Mouse (Mus musculus): ENCODE results near the gene Skint5. TPM values are rescaled to one million over a fixed set of nuclear protein-coding genes. Genes with fewer than 3 reads are reported as not detected.
"Not testable (repeated sequence)": the region's sequence is repeated elsewhere in the genome, so short reads cannot be mapped to it uniquely, and the experiment has no call there.

Skint5 gene
- polyA plus RNA-seq (2015; fragmentation: Nextera tagmentation; extraction: Ambion mirVana) = not detected in 2 replicates

DNA sequence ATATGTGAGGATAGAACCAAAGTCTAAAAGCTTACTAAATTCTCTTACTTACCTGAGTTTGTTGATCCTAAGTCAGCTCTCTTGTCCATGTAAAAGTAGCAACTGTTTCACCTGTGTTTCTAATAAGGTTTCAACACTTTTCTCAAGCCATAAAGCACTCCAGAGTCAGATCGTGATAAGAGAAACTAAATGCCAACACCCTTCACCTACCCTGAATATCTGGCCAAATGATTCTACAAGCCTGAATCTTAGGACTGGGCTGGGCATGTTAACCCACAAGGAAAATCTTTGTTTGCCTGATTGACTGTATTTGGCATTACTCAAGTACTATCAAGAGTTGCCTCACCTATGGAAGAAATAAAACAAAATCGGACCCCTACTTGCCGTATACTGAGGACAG lies at the start of gene Skint5:
Skint5 (minus strand) TSS at position 101 of the 400 bp plus-strand sequence.
- no peak within 1 kb of the TSS for H3K4me3 ChIP-seq
- H3K27ac ChIP-seq = no peak within 1 kb of the TSS
- no peak within 1 kb of the TSS for H3K9ac ChIP-seq
- no peaks in the 10 kb centered on the region for H3K27me3 ChIP-seq
- no peak for ATAC-seq (ENCODE audit: borderline replicate concordance, extremely low read depth, low FRiP score, low TSS enrichment)
- no peaks in the 10 kb centered on the region for H3K36me3 ChIP-seq
- no peak within 1 kb of the TSS for H3K4me2 ChIP-seq
- 83% methylated on average over 3 of the region's 3 CpGs for WGBS
- no peaks in the 10 kb centered on the region for H3K9me3 ChIP-seq
- H3K4me1 ChIP-seq = no peaks in the 10 kb centered on the region

DNA sequence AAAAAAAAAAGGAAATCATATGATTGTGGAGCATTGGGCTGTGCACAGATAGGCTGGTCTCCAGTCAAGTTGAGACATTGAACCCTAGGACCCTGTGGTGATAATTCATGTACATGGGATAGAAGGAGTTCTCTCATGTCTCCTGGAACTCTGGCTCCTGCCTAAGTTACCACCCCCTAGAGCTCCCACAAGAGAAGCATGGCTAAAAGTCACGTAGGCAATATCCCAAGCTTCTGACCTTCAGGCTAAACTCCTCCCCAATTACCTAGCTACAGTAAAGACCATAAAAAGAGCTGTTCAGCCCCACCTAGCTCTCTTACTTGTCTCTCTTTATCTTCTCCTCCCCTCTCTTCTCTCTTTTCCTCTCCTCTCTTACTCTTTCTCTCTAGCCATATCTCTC lies 42.0 kb downstream of the Skint5 start:
- 0 out of 2 replicates have a peak, but pooled peaks cover under 1% of the 10 kb centered on the region for H3K9me3 ChIP-seq
- ATAC-seq (ENCODE audit: borderline replicate concordance, extremely low read depth, low FRiP score, low TSS enrichment) = no peak
- no peaks in the 10 kb centered on the region for H3K4me1 ChIP-seq
- no peak overlapping the region for H3K4me3 ChIP-seq
- H3K36me3 ChIP-seq = no peaks in the 10 kb centered on the region
- H3K9ac ChIP-seq = no peak overlapping the region
- H3K27ac ChIP-seq = no peak overlapping the region
- no peaks in the 10 kb centered on the region for H3K27me3 ChIP-seq
- 26% methylated on average over 1 of the region's 1 CpGs for WGBS
- no peak overlapping the region for H3K4me2 ChIP-seq

DNA sequence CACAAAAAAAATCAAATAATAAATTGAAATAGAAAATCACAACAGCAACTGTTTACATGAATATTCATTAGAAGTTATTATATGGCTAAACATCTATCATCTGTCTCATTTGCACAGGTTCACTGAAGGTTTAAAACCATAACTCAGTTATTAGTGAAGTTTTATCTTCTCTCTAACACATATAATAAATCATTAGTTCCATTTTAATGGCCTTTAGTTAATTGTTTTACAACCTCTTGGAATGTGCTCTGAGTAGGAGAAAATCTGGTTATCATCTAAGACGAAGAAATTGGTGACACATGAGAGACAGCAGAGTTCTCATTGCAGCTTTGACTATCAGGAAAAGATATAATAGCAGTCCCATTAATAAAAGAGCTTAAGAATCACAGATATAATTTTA lies 235.1 kb downstream of the Skint5 start:
- Histone ChIP-seq H3K4me3 (no peak overlapping the region), H3K36me3 (no peaks in the 10 kb centered on the region), H3K27me3 (no peaks in the 10 kb centered on the region), H3K9ac (no peak overlapping the region), H3K27ac (no peak overlapping the region), H3K4me1 (no peaks in the 10 kb centered on the region), H3K9me3 (0 out of 2 replicates have a peak, but pooled peaks cover under 1% of the 10 kb centered on the region), H3K4me2 (no peak overlapping the region)
- WGBS = 56% methylated on average over 1 of the region's 1 CpGs
- no peak for ATAC-seq (ENCODE audit: borderline replicate concordance, extremely low read depth, low FRiP score, low TSS enrichment)

DNA sequence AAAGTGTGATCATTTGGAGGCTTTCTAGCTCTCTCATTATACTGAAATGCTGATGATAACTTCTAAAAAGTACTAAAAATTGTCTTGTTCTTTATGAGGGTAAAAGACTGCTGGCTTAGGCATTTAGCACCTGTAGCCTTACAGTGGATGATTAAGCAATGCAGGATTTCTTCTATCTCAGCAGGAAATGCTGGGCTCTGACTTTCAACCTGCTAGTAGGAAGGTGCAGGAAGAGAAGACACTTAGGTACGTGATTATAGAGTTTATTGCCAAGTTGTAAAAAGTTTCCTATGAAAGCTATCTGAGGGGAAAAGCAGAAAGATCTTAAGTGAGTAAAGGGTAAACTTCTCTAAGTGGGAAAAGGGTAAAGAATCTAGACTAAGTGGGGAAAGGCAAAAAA lies 235.6 kb downstream of the Skint5 start:
- H3K4me1 ChIP-seq = no peaks in the 10 kb centered on the region
- 0 out of 2 replicates have a peak, but pooled peaks cover 3% of the 10 kb centered on the region for H3K9me3 ChIP-seq
- no peak overlapping the region for H3K4me3 ChIP-seq
- H3K27ac ChIP-seq = no peak overlapping the region
- no peaks in the 10 kb centered on the region for H3K27me3 ChIP-seq
- WGBS = 45% methylated on average over 1 of the region's 1 CpGs
- no peak overlapping the region for H3K4me2 ChIP-seq
- H3K9ac ChIP-seq = no peak overlapping the region
- no peaks in the 10 kb centered on the region for H3K36me3 ChIP-seq
- ATAC-seq (ENCODE audit: borderline replicate concordance, extremely low read depth, low FRiP score, low TSS enrichment) = no peak

DNA sequence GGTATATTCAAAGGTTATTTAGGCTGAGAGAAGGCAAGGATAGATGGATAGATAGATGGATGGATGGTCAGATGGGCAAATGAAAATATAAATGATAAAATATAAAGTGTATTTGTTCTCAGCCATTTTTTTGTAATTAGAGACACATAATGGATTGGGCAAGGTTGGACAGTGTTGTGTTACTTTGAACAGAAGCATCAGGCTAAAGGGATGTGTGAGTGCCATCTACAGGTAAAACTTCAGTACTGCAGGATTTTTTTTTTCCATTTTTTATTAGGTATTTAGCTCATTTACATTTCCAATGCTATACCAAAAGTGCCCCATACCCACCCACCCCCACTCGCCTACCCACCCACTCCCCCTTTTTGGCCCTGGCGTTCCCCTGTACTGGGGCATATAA lies 551.1 kb downstream of the Skint5 start:
- not testable (repeated sequence) for H3K27ac ChIP-seq; ATAC-seq (ENCODE audit: borderline replicate concordance, extremely low read depth, low FRiP score, low TSS enrichment)

More for the DNA sequence above, 551.1 kb downstream of the Skint5 start:
- H3K36me3 ChIP-seq, H3K4me1 ChIP-seq, H3K9me3 ChIP-seq, H3K4me2 ChIP-seq, H3K9ac ChIP-seq, H3K4me3 ChIP-seq, H3K27me3 ChIP-seq: not testable (repeated sequence)
- WGBS = 66% methylated on average over 2 of the region's 2 CpGs

Other genes starting within 250 kb of the Skint5 start
- gene Skint11, start 163.9 kb upstream of the Skint5 start, polyA plus RNA-seq (2015; fragmentation: Nextera tagmentation; extraction: Ambion mirVana) = not detected in 2 replicates

Measured in lung, embryonic 15.5 days (tissue).